Mouse (Mus musculus): ENCODE data around the gene Tomm34. TPM values are rescaled to one million over a fixed set of nuclear protein-coding genes. Genes with fewer than 3 reads are reported as not detected.
A peak's percentile ranks its signal among the peaks of the same experiment; 100 is the strongest.

Tomm34 gene
- polyA plus RNA-seq, 1 experiment from 2014 or later = 46.3 TPM

DNA sequence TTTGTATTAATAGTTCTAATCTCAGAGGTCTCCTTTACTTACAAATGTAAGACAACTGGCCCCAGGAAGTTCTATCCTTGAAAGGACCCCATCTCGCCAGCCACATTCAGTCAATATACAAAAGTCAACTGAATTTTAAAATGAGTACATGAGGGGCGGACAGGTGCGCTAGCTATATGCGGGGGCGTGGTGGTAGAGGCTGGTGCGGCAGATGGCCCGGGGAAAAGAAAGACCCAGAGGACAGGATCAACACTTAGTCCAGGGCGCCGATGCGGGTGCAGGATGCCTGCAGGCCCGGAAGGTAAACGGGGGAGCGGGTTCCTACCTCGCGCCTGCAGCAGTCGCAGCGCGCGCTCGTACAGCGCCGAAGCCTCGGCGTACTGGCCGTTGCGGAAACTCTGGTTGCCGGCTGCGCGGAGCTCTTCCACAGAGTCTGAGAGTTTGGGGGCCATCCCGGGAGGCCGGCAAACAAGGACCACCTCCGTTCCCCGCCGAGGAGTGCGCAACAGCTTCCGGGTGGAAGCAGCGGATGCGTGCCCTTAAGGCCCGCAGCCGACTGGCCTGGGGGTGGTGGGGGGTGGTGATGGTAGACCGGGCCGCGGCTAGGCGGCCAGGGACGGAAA lies 716 bp downstream of the Tomm34 start, which contains the start of gene Stk4:
Gene Stk4 (plus strand): TSS at position 181 of the 623 bp plus-strand sequence.
- peak within 1 kb of the TSS; percentile 74 for H3K4me2 ChIP-seq (ENCODE audit: low read depth, low read length)
- no peaks in the 10 kb centered on the region for H3K27me3 ChIP-seq (ENCODE audit: control insufficient read depth, insufficient read depth, low read length)
- H3K27ac ChIP-seq (ENCODE audit: low read length) = peak within 1 kb of the TSS; percentile 79
- H3K36me3 ChIP-seq (ENCODE audit: control insufficient read depth, insufficient read depth, low read length) = 0 out of 2 replicates have a peak, but pooled peaks cover 2% of the 10 kb centered on the region
- peak within 1 kb of the TSS; percentile 97 for H3K4me3 ChIP-seq (replicated peaks; ENCODE audit: low read length)
- peak within 1 kb of the TSS; percentile 93 for H3K9ac ChIP-seq (ENCODE audit: low read length)
- WGBS = 1% methylated on average over 43 of the region's 45 CpGs
- peaks cover 19% of the 10 kb centered on the region for H3K4me1 ChIP-seq (ENCODE audit: control insufficient read depth, insufficient read depth, low read length)
- no peaks in the 10 kb centered on the region for H3K9me3 ChIP-seq (replicated peaks; ENCODE audit: control insufficient read depth, low read length)
- peak; percentile 12; the same call in 1 of the 2 replicates for ATAC-seq (ENCODE audit: insufficient read depth, low FRiP score)

DNA sequence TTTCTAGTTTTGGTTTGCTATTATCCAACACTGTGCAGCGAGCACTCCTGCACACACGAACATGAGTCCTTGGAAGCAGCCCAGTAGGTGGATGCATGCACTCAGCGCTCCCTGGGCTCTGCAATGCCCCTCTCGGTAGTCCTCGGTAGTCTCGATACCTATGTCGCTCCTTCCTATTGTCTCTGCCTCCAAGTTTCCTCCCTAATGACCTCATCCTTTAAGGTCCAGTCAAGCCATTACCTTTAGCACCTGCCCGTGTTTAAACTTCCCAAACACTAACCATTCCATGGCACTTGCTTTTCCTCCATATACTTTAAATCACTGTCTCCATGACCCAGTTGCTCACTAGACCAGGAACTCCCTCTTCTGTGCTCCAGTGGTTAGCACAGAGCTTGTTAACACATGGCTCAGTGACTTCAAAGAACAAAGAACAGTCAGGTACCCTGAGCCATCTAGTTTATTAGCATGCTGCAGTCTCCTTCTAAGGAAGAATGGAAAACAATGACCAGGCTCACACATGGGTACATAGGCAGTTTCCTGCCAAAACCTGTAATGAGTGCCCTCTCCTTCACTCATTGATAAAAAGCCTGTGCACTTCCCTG lies 11.2 kb downstream of the Tomm34 start:
- no peak for ATAC-seq (ENCODE audit: insufficient read depth, low FRiP score)
- 92% methylated on average over 8 of the region's 8 CpGs for WGBS
- peaks cover 24% of the 10 kb centered on the region for H3K36me3 ChIP-seq (ENCODE audit: control insufficient read depth, insufficient read depth, low read length)

DNA sequence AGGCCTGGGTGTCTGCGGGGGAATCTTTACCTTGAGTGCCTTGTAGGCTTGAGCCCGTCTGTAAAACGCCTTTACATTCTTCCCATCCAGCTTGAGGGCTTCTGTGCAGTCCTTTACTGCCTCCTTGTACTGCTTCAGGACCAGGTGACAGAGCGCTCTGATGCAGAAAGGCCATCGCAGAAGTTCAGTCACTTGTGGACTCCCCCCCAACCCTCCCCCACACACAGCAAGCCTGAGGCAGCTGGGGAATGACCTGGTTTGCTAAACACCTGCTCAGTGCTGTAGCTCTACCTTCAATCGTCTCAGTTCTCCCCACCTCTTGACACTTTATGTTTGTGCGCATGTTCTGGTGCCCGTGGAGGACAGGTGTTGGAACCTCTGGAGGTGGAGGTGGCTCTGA lies 16.3 kb downstream of the Tomm34 start:
- H3K27ac ChIP-seq (ENCODE audit: low read length) = no peak overlapping the region
- no peak for ATAC-seq (ENCODE audit: insufficient read depth, low FRiP score)
- no peak overlapping the region for H3K4me2 ChIP-seq (ENCODE audit: low read depth, low read length)
- no peak overlapping the region for H3K4me3 ChIP-seq (replicated peaks; ENCODE audit: low read length)
- WGBS = 92% methylated on average over 8 of the region's 8 CpGs
- no peaks in the 10 kb centered on the region for H3K27me3 ChIP-seq (ENCODE audit: control insufficient read depth, insufficient read depth, low read length)
- peaks cover 11% of the 10 kb centered on the region; the same call in 1 of the 2 replicates for H3K36me3 ChIP-seq (ENCODE audit: control insufficient read depth, insufficient read depth, low read length)
- H3K4me1 ChIP-seq (ENCODE audit: control insufficient read depth, insufficient read depth, low read length) = no peaks in the 10 kb centered on the region
- no peaks in the 10 kb centered on the region for H3K9me3 ChIP-seq (replicated peaks; ENCODE audit: control insufficient read depth, low read length)
- no peak overlapping the region for H3K9ac ChIP-seq (ENCODE audit: low read length)

More for the DNA sequence above, 11.2 kb downstream of the Tomm34 start:
- no peak overlapping the region for H3K4me2 ChIP-seq (ENCODE audit: low read depth, low read length)
- H3K9me3 ChIP-seq (replicated peaks; ENCODE audit: control insufficient read depth, low read length) = no peaks in the 10 kb centered on the region
- H3K27me3 ChIP-seq (ENCODE audit: control insufficient read depth, insufficient read depth, low read length) = no peaks in the 10 kb centered on the region
- no peak overlapping the region for H3K27ac ChIP-seq (ENCODE audit: low read length)
- no peak overlapping the region for H3K9ac ChIP-seq (ENCODE audit: low read length)
- H3K4me3 ChIP-seq (replicated peaks; ENCODE audit: low read length) = no peak overlapping the region
- H3K4me1 ChIP-seq (ENCODE audit: control insufficient read depth, insufficient read depth, low read length) = no peaks in the 10 kb centered on the region

DNA sequence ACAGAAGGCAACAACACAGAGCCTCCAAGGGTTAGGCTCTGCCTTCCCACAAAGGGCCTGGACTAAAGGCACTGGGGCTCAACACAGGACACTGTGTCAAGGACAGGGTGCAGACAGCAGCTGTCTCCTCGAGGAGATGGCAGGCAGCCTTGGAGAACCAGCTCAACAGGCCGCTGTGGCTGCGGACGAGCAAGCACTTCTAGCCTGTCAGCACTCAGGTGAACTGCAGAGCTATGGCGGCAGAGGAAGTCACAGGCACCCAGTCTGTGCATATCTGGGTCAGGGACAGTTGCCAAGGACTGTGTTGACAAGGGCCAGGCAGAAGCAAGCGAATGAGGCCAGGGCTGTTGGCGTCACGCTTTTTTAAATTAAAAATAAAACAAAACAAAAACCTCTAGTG lies 17.2 kb downstream of the Tomm34 start:
- H3K4me3 ChIP-seq (replicated peaks; ENCODE audit: low read length) = no peak overlapping the region

DNA sequence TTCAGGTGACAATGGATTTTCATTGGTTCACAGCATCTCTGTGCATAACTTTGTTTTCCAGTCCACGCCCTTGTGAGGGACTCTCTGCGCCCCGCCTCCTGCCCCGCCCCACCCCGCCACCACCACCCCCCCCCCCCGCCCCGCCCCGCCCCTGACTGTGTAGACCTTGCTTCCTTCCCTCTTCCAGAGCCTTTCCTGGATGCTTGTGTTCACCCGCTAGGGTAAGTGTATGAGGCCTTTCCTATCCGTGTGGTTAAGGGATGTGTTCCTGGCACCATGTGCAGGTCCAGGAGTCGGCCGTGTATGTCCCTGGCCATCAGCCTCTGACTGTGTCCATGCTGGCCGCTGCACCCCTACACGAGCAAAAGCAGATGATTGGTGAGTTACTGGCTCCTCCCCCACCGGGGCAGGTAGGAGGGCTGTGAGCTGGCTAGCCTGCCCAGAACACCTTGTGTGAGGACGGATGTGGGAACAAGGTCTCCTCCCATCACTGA lies 23.7 kb downstream of the Tomm34 start:
- Histone ChIP-seq H3K36me3 (ENCODE audit: control insufficient read depth, insufficient read depth, low read length) (no peaks in the 10 kb centered on the region), H3K27me3 (ENCODE audit: control insufficient read depth, insufficient read depth, low read length) (no peaks in the 10 kb centered on the region), H3K4me1 (ENCODE audit: control insufficient read depth, insufficient read depth, low read length) (no peaks in the 10 kb centered on the region), H3K27ac (ENCODE audit: low read length) (no peak overlapping the region), H3K9ac (ENCODE audit: low read length) (peak overlapping the region; percentile 55; the same call in 1 of the 2 replicates), H3K4me3 (replicated peaks; ENCODE audit: low read length) (peak overlapping the region; percentile 41), H3K9me3 (replicated peaks; ENCODE audit: control insufficient read depth, low read length) (no peaks in the 10 kb centered on the region), H3K4me2 (ENCODE audit: low read depth, low read length) (peak overlapping the region; percentile 57)
- 3% methylated on average over 12 of the region's 16 CpGs for WGBS
- ATAC-seq (ENCODE audit: insufficient read depth, low FRiP score) = peak; percentile 85

More for the DNA sequence above, 17.2 kb downstream of the Tomm34 start:
- no peaks in the 10 kb centered on the region for H3K4me1 ChIP-seq (ENCODE audit: control insufficient read depth, insufficient read depth, low read length)
- no peak overlapping the region for H3K27ac ChIP-seq (ENCODE audit: low read length)
- ATAC-seq (ENCODE audit: insufficient read depth, low FRiP score) = no peak
- H3K27me3 ChIP-seq (ENCODE audit: control insufficient read depth, insufficient read depth, low read length) = no peaks in the 10 kb centered on the region
- WGBS = 85% methylated on average over 8 of the region's 8 CpGs
- H3K36me3 ChIP-seq (ENCODE audit: control insufficient read depth, insufficient read depth, low read length) = peaks cover 6% of the 10 kb centered on the region; the same call in 1 of the 2 replicates
- no peaks in the 10 kb centered on the region for H3K9me3 ChIP-seq (replicated peaks; ENCODE audit: control insufficient read depth, low read length)
- no peak overlapping the region for H3K9ac ChIP-seq (ENCODE audit: low read length)
- H3K4me2 ChIP-seq (ENCODE audit: low read depth, low read length) = no peak overlapping the region

DNA sequence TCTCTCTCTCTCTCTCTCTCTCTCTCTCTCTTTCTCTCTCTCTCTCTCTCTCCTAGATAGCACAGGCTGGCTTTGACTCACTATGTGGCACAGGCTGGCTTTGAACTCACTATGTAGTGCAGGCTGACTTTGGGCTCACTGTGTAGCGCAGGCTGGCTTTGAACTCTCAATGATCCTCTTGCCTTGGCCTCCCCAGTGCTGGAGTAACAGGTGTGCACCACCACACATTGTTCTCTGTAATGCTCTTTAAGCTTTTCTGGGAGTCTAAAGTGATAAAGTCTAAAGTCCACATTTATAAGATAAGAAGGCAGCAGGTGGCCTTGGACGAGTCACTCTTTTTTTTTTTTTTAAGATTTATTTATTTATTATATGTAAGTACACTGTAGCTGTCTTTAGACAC lies 29.4 kb downstream of the Tomm34 start:
- Histone ChIP-seq H3K27me3 (ENCODE audit: control insufficient read depth, insufficient read depth, low read length) (no peaks in the 10 kb centered on the region), H3K4me1 (ENCODE audit: control insufficient read depth, insufficient read depth, low read length) (no peaks in the 10 kb centered on the region), H3K36me3 (ENCODE audit: control insufficient read depth, insufficient read depth, low read length) (no peaks in the 10 kb centered on the region), H3K9ac (ENCODE audit: low read length) (no peak overlapping the region), H3K9me3 (replicated peaks; ENCODE audit: control insufficient read depth, low read length) (no peaks in the 10 kb centered on the region), H3K27ac (ENCODE audit: low read length) (no peak overlapping the region), H3K4me2 (ENCODE audit: low read depth, low read length) (no peak overlapping the region), H3K4me3 (replicated peaks; ENCODE audit: low read length) (no peak overlapping the region)
- no peak for ATAC-seq (ENCODE audit: insufficient read depth, low FRiP score)
- WGBS = 62% methylated on average over 2 of the region's 2 CpGs

DNA sequence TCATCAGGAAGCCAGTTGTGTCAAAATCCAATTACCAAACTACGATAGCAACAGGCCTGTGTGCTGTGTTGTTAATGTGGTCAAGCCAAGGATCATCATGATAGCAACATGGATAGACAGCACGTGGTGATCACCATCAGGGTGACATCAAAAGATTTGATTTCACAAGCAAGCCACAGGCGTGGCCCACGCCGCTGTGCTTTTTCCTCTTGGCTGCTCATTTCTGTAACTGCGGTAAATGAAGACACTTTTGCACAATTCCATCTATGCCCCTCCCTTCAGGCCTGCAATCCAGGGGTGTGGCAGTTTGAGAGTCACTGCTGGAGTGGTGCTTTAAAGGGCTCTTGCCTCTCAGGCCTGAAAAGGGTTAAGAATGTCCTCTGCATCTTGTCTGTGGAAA lies 30.0 kb downstream of the Tomm34 start:
- H3K27me3 ChIP-seq (ENCODE audit: control insufficient read depth, insufficient read depth, low read length) = no peaks in the 10 kb centered on the region
- WGBS = 77% methylated on average over 6 of the region's 6 CpGs
- H3K4me1 ChIP-seq (ENCODE audit: control insufficient read depth, insufficient read depth, low read length) = no peaks in the 10 kb centered on the region
- no peak overlapping the region for H3K27ac ChIP-seq (ENCODE audit: low read length)
- H3K4me3 ChIP-seq (replicated peaks; ENCODE audit: low read length) = no peak overlapping the region
- no peak overlapping the region for H3K9ac ChIP-seq (ENCODE audit: low read length)
- no peaks in the 10 kb centered on the region for H3K36me3 ChIP-seq (ENCODE audit: control insufficient read depth, insufficient read depth, low read length)
- ATAC-seq (ENCODE audit: insufficient read depth, low FRiP score) = no peak
- H3K4me2 ChIP-seq (ENCODE audit: low read depth, low read length) = no peak overlapping the region
- no peaks in the 10 kb centered on the region for H3K9me3 ChIP-seq (replicated peaks; ENCODE audit: control insufficient read depth, low read length)

DNA sequence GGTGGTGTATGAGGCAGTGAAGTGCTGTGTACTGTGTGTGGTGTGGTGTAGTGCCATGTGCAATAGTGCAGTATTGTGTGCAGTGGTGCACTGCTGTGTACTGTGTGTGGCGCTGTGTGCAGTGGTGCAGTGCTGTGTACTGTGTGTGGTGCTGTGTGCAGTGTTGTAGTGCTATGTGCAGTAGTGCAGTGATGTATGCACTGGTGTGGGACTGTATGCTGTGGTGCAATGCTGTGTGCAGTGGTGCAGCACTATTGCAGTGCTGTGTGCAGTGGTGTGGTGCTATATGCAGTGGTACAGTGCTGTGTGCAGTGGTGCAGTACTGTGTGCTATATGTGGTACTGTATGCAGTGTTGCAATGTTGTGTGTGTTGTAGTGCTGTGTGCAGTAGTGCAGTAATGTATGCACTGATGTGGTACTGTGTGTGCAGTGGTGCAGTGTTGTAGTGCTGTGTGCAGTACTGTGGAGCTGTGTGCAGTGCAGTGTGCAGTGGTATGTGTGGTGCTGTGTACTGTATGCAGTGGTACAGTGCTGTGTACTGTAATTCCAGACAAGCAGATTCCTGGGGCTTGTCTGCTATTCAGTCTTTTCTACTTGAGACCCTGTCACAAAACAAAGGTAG lies 32.5 kb downstream of the Tomm34 start:
- Histone ChIP-seq H3K4me1 (ENCODE audit: control insufficient read depth, insufficient read depth, low read length) (no peaks in the 10 kb centered on the region), H3K4me3 (replicated peaks; ENCODE audit: low read length) (no peak overlapping the region), H3K27ac (ENCODE audit: low read length) (no peak overlapping the region), H3K36me3 (ENCODE audit: control insufficient read depth, insufficient read depth, low read length) (no peaks in the 10 kb centered on the region), H3K4me2 (ENCODE audit: low read depth, low read length) (no peak overlapping the region), H3K27me3 (ENCODE audit: control insufficient read depth, insufficient read depth, low read length) (no peaks in the 10 kb centered on the region), H3K9ac (ENCODE audit: low read length) (no peak overlapping the region), H3K9me3 (replicated peaks; ENCODE audit: control insufficient read depth, low read length) (no peaks in the 10 kb centered on the region)
- 83% methylated on average over 1 of the region's 1 CpGs for WGBS
- ATAC-seq (ENCODE audit: insufficient read depth, low FRiP score) = no peak

DNA sequence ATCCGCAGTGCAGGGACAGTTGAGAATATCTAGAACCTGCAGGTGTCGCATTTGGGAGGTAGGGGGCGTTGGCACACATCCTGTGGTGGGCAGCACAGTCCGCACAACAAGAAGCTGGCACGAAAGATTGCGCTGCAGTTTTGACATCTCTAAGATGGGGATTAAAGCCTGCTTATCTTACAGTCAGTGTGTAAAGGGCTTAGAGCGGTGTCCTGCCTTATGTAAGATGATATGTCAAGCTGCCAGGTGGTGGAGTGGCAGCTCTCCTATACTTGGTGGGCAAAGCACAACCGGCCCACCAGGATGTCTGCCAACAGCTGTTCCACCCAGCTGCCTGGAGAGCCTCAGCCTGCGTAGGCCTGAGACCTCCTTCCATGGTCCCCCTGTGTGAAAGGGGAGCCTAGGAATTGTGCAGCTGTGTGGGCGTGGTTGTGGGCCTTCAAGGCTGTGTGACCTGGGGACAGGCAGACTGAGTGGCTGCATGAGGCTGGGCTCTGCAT lies 34.4 kb downstream of the Tomm34 start:
- WGBS = 44% methylated on average over 10 of the region's 10 CpGs
- H3K27ac ChIP-seq (ENCODE audit: low read length) = no peak overlapping the region
- ATAC-seq (ENCODE audit: insufficient read depth, low FRiP score) = no peak
- no peaks in the 10 kb centered on the region for H3K4me1 ChIP-seq (ENCODE audit: control insufficient read depth, insufficient read depth, low read length)
- no peaks in the 10 kb centered on the region for H3K36me3 ChIP-seq (ENCODE audit: control insufficient read depth, insufficient read depth, low read length)
- H3K9ac ChIP-seq (ENCODE audit: low read length) = no peak overlapping the region
- no peaks in the 10 kb centered on the region for H3K9me3 ChIP-seq (replicated peaks; ENCODE audit: control insufficient read depth, low read length)
- no peak overlapping the region for H3K4me2 ChIP-seq (ENCODE audit: low read depth, low read length)
- no peak overlapping the region for H3K4me3 ChIP-seq (replicated peaks; ENCODE audit: low read length)
- no peaks in the 10 kb centered on the region for H3K27me3 ChIP-seq (ENCODE audit: control insufficient read depth, insufficient read depth, low read length)
